Mouse (Mus musculus): ENCODE measurements around the gene Gpd1l. TPM values are rescaled to one million over a fixed set of nuclear protein-coding genes. Genes with fewer than 3 reads are reported as not detected.

Gene Gpd1l
- polyA plus RNA-seq, 1 experiment = 0.14 TPM

GRCm38 (mm10) chr9:114934231-114934630, 444 bp upstream of the Gpd1l start:
- no peaks in the 10 kb centered on the region for H3K27me3 ChIP-seq (ENCODE audit: control insufficient read depth)
- peaks cover 20% of the 10 kb centered on the region for H3K4me1 ChIP-seq (ENCODE audit: control insufficient read depth)
- no peaks in the 10 kb centered on the region for H3K36me3 ChIP-seq (ENCODE audit: control insufficient read depth)
- no peak for TF ChIP-seq TAL1 (IDR thresholded peaks at IDR 0.05; ENCODE audit: low read length)
- no peak for TF ChIP-seq GATA1 (IDR thresholded peaks at IDR 0.05; ENCODE audit: low read length)
- no peaks in the 10 kb centered on the region for H3K9me3 ChIP-seq (ENCODE audit: control insufficient read depth, low read length)
- H3K4me3 ChIP-seq (replicated peaks) = peak overlapping the region; percentile 74

- H3K36me3 ChIP-seq (ENCODE audit: control insufficient read depth) = no peaks in the 10 kb centered on the region
- no peak for TF ChIP-seq TAL1 (IDR thresholded peaks at IDR 0.05; ENCODE audit: low read length)
- no peak for TF ChIP-seq GATA1 (IDR thresholded peaks at IDR 0.05; ENCODE audit: low read length)
- H3K4me3 ChIP-seq (replicated peaks) = peak overlapping the region; percentile 74
- H3K4me1 ChIP-seq (ENCODE audit: control insufficient read depth) = peaks cover 20% of the 10 kb centered on the region
- no peaks in the 10 kb centered on the region for H3K27me3 ChIP-seq (ENCODE audit: control insufficient read depth)
- no peaks in the 10 kb centered on the region for H3K9me3 ChIP-seq (ENCODE audit: control insufficient read depth, low read length)
Measured at GRCm38 (mm10) chr9:114933037-114933722, 607 bp downstream of the Gpd1l start.

DNA sequence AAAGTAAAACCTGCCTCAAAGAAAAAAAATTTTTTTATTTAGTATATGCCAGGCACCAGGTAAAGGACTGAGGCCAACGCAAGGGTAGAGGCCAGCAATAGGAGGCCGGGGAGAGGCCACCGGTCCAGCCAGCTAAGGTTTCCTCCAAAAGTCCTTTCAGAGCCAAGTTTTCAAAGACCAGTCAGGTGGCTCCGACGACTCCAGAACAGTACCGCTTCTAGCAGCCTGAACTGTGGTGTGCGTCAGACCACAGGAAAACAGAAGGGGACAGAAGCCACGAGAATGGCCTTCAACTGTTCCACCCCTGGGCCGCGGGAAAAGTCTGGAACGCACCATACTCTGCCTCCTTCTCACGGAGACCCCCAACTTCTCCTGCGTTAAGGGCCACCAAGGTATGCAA, 1.2 kb downstream of the Gpd1l start:
- H3K36me3 ChIP-seq (ENCODE audit: control insufficient read depth) = no peaks in the 10 kb centered on the region
- no peaks in the 10 kb centered on the region for H3K9me3 ChIP-seq (ENCODE audit: control insufficient read depth, low read length)
- peaks cover 20% of the 10 kb centered on the region for H3K4me1 ChIP-seq (ENCODE audit: control insufficient read depth)
- no peaks in the 10 kb centered on the region for H3K27me3 ChIP-seq (ENCODE audit: control insufficient read depth)
- peak overlapping the region; percentile 74 for H3K4me3 ChIP-seq (replicated peaks)
- TF ChIP-seq GATA1 (IDR thresholded peaks at IDR 0.05; ENCODE audit: low read length) (no peak), TAL1 (IDR thresholded peaks at IDR 0.05; ENCODE audit: low read length) (no peak)

DNA sequence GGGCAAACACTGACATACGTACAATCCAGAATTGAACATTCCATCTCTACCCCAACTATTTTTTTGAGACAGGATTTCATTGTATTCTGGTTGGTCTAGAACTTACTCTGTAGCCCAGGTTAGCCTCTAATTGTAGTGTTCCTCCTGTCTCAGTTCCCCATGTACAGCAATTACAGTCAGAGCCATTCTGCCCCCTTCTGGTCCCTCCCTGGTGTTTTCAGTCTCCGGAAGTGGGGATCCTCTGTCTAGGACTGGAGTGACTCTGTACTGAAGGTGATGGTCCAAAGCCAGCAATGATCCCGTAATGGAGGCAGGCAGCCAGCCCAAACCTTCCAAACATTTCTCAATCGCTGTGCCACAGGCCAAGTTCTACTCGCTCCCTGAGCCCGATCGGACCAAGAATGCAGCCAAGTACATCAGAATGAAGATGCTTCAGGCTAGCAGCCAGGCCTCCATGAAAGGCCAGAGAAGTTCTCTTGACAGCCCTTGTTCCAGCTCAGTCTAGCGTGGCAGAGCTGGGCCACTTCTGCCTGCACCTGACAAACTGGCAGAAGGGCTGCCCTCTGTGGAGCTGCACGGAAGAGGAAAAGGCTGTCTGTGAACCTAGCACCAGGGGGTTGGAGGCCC, 3.2 kb downstream of the Gpd1l start:
- no peaks in the 10 kb centered on the region for H3K9me3 ChIP-seq (ENCODE audit: control insufficient read depth, low read length)
- H3K36me3 ChIP-seq (ENCODE audit: control insufficient read depth) = no peaks in the 10 kb centered on the region
- H3K27me3 ChIP-seq (ENCODE audit: control insufficient read depth) = no peaks in the 10 kb centered on the region
- no peak for TF ChIP-seq GATA1 (IDR thresholded peaks at IDR 0.05; ENCODE audit: low read length)
- TF ChIP-seq TAL1 (IDR thresholded peaks at IDR 0.05; ENCODE audit: low read length) = no peak
- H3K4me3 ChIP-seq (replicated peaks) = no peak overlapping the region
- H3K4me1 ChIP-seq (ENCODE audit: control insufficient read depth) = peaks cover 25% of the 10 kb centered on the region

GRCm38 (mm10) chr9:114925571-114925970, 8.2 kb downstream of the Gpd1l start:
- Histone ChIP-seq H3K4me1 (ENCODE audit: control insufficient read depth) (peaks cover 10% of the 10 kb centered on the region), H3K36me3 (ENCODE audit: control insufficient read depth) (no peaks in the 10 kb centered on the region), H3K4me3 (replicated peaks) (no peak overlapping the region), H3K27me3 (ENCODE audit: control insufficient read depth) (no peaks in the 10 kb centered on the region), H3K9me3 (ENCODE audit: control insufficient read depth, low read length) (no peaks in the 10 kb centered on the region)
- TF ChIP-seq TAL1 (IDR thresholded peaks at IDR 0.05; ENCODE audit: low read length) (no peak), GATA1 (IDR thresholded peaks at IDR 0.05; ENCODE audit: low read length) (no peak)

DNA sequence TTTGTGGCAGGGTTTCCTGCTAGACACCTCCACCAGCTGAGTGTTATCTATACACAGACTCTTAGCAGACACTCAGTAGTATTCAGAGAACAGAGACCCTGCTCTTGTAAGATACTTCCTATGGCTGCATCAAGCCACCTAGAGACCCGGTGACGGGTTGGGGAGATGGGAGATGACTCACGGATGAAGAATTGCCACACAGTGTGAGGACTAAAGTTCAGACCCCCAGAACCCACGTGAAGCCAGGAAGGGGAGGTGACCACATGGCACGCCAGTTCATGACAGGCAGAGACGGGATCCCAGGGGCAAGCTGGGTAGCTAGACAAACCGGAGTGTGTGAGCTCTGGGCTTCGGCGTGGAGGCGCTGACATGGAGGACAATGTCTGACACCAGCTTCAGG, 8.7 kb downstream of the Gpd1l start:
- peaks cover 10% of the 10 kb centered on the region for H3K4me1 ChIP-seq (ENCODE audit: control insufficient read depth)
- H3K36me3 ChIP-seq (ENCODE audit: control insufficient read depth) = no peaks in the 10 kb centered on the region
- TF ChIP-seq TAL1 (IDR thresholded peaks at IDR 0.05; ENCODE audit: low read length) = no peak
- no peak for TF ChIP-seq GATA1 (IDR thresholded peaks at IDR 0.05; ENCODE audit: low read length)
- H3K4me3 ChIP-seq (replicated peaks) = no peak overlapping the region
- no peaks in the 10 kb centered on the region for H3K27me3 ChIP-seq (ENCODE audit: control insufficient read depth)
- no peaks in the 10 kb centered on the region for H3K9me3 ChIP-seq (ENCODE audit: control insufficient read depth, low read length)

DNA sequence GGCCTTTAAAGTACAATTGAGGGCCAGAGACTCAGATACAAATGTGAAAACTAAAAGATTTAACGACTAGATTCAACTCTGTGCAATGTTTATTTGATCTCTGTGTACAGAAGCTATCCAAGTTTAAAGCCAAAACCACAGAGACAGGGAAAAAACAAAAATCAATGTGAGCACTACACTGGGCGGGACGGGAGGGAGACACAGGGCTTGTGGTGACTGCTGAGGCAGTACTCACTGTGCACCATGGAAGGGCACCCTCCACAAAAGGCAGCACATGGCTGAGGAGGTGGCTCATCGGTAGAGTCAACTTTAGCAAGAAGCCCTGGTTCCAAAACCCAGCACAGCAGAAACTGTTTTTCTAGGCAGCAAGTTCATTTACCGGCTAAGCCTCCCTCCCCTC, 9.3 kb downstream of the Gpd1l start:
- TF ChIP-seq TAL1 (IDR thresholded peaks at IDR 0.05; ENCODE audit: low read length) (no peak), GATA1 (IDR thresholded peaks at IDR 0.05; ENCODE audit: low read length) (no peak)
- no peak overlapping the region for H3K4me3 ChIP-seq (replicated peaks)

DNA sequence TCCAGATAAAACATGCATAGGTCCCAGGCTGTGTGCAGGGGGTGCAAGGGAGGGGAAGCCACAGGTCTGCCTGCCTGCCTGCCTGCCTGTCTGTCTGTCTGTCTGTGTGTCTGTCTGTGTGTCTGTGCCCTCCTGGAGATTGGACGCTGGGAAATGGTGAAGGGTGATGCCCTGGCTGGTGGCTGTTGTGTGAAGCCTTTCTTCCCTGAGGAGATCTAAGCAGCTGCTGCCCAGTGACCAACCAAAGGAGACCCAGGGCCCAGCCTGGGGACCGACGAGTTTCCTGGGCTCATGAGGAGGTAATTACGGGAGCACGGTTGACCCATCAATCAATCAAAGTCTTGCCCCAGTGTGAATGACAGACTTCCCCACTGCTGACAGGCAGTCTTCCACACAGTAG, 11.6 kb downstream of the Gpd1l start:
- Histone ChIP-seq H3K4me1 (ENCODE audit: control insufficient read depth) (peaks cover 8% of the 10 kb centered on the region), H3K4me3 (replicated peaks) (no peak overlapping the region), H3K27me3 (ENCODE audit: control insufficient read depth) (no peaks in the 10 kb centered on the region), H3K36me3 (ENCODE audit: control insufficient read depth) (no peaks in the 10 kb centered on the region; the same call in 1 of the 2 replicates), H3K9me3 (ENCODE audit: control insufficient read depth, low read length) (no peaks in the 10 kb centered on the region)
- TF ChIP-seq GATA1 (IDR thresholded peaks at IDR 0.05; ENCODE audit: low read length) (no peak), TAL1 (IDR thresholded peaks at IDR 0.05; ENCODE audit: low read length) (no peak)

More for the DNA sequence above, 9.3 kb downstream of the Gpd1l start:
- no peaks in the 10 kb centered on the region for H3K36me3 ChIP-seq (ENCODE audit: control insufficient read depth)
- no peaks in the 10 kb centered on the region for H3K9me3 ChIP-seq (ENCODE audit: control insufficient read depth, low read length)
- H3K27me3 ChIP-seq (ENCODE audit: control insufficient read depth) = no peaks in the 10 kb centered on the region
- peaks cover 10% of the 10 kb centered on the region for H3K4me1 ChIP-seq (ENCODE audit: control insufficient read depth)

GRCm38 (mm10) chr9:114921352-114922081, 12.3 kb downstream of the Gpd1l start:
- Histone ChIP-seq H3K36me3 (ENCODE audit: control insufficient read depth) (peaks cover 5% of the 10 kb centered on the region; the same call in 1 of the 2 replicates), H3K4me1 (ENCODE audit: control insufficient read depth) (peaks cover 5% of the 10 kb centered on the region), H3K4me3 (replicated peaks) (no peak overlapping the region), H3K27me3 (ENCODE audit: control insufficient read depth) (no peaks in the 10 kb centered on the region), H3K9me3 (ENCODE audit: control insufficient read depth, low read length) (no peaks in the 10 kb centered on the region)
- TF ChIP-seq GATA1 (IDR thresholded peaks at IDR 0.05; ENCODE audit: low read length) (no peak), TAL1 (IDR thresholded peaks at IDR 0.05; ENCODE audit: low read length) (no peak)

All from erythroblast, embryonic 14.5 days (primary cell).